Mouse (Mus musculus) gastrocnemius, postnatal 36 days (tissue): ENCODE measurements around the gene Hspb8. TPM values are rescaled to one million over a fixed set of nuclear protein-coding genes. Genes with fewer than 3 reads are reported as not detected.
"Not testable (repeated sequence)": the region's sequence is repeated elsewhere in the genome, so short reads cannot be mapped to it uniquely, and the experiment has no call there.

Experiments used
- DNase-seq, 2 experiments: peaks; one replicate each; pipeline ENCODE4 v3.0.0; 2022
- intact Hi-C: fragments of 180-260 bp; cut with DNase I; formaldehyde crosslinking; loops from one replicate; pipeline ENCODE4 v1.15.1; 2025
- total RNA-seq, 2 experiments: library from RNA; stranded (reverse); gene quantifications; 2 replicates each; pipeline ENCODE4 v1.2.3; 2021

Hspb8 gene
- total RNA-seq, 2 experiments from 2014 or later, result 212 to 260 TPM

- intact Hi-C loops, result no loop called here
- no peak for DNase-seq
These were observed 22.5 kb downstream of the Hspb8 start for GRCm38 (mm10) chr5:116400042-116400730.

DNA sequence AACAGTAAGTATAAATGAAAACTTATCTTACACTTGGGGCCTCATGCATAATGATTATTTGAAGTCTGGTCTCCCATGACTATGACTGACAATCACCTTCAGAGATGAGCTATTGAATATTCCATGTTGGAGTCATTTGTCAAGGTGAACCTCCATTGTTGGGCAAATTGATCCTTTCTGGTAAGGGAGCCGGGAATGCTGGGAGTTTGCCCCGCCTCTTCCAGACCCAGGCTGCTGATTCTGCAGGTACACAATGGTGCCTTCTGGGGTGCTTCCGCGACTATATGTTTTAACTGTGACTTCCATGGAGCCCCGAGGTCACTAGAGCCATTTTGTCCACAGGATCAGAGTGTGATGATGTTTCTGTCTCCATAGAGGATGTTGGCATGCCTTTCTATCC is 26.6 kb downstream of the Hspb8 start:
- intact Hi-C loops, result loop anchor here (5.0 kb wide), 1 partner anchor 51 kb away; no protein-coding TSS in a partner anchor
- DNase-seq, result no peak

- DNase-seq, result peak in 1 of 2 experiments; percentile 27
- intact Hi-C loops, result loop anchor here (5.0 kb wide), 1 partner anchor 150 kb away; no protein-coding TSS in a partner anchor
These were observed 30.1 kb downstream of the Hspb8 start for GRCm38 (mm10) chr5:116392603-116393002.

- intact Hi-C loops, result loop anchor here (5.0 kb wide), 2 partner anchors 82 to 148 kb away; no protein-coding TSS in a partner anchor
These were observed 32.7 kb downstream of the Hspb8 start for GRCm38 (mm10) chr5:116389856-116390542.

GRCm38 (mm10) chr5:116389321-116389720 is 33.3 kb downstream of the Hspb8 start:
- DNase-seq, result no peak
- intact Hi-C loops, result loop anchor here (5.0 kb wide), 1 partner anchor 83 kb away; no protein-coding TSS in a partner anchor

More at GRCm38 (mm10) chr5:116389856-116390542, 32.7 kb downstream of the Hspb8 start:
- peak in 1 of 2 experiments; percentile 26 for DNase-seq

GRCm38 (mm10) chr5:116387302-116387935 is 35.2 kb downstream of the Hspb8 start:
- intact Hi-C loops, result loop anchor here (5.0 kb wide), 1 partner anchor 85 kb away; no protein-coding TSS in a partner anchor
- DNase-seq, result no peak

DNA sequence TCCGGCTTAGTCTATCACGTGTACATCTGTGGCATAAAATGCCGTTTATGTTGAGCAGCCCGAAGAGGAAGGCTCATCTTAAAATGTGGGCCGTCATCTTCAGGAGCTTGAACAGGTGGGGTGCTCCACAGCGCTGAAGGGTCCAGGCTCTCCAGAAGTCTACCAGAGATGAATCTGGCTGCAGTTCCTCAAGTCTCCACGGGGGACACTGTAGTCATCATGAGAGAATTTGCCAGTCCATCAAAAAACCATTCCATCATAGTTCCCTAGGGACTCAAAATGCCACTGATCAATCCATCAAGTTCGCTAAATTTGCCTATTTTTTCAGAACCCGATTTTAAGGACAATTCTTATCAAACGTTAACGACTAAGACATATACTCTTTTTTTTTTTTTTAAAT is 36.6 kb downstream of the Hspb8 start:
- intact Hi-C loops, result loop anchor here (1.0 to 5.0 kb wide), 2 partner anchors 67 to 86 kb away; no protein-coding TSS in a partner anchor
- peak in 1 of 2 experiments; percentile 47 for DNase-seq

- DNase-seq, intact Hi-C loops: not testable (repeated sequence)
These were observed 40.0 kb downstream of the Hspb8 start for GRCm38 (mm10) chr5:116382646-116383045.

DNA sequence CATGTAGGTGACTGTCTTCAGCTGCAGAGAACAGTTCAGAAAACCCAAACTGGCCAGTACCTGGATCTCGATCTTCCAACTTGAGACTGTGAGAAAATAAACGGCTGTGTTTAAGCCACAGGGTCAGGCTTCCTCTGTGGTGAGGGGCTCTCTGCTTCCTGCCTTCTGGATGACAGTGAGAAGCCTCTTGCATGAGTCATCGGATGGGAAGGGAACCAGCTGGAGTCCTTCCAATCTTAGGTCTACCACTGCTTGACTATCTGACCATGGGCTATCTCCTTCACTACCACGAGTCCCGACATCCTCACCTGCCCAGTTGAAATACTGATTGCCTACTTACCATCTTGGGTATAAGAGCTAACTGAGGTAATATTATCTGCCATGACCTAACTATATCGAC is 40.9 kb downstream of the Hspb8 start:
- intact Hi-C loops, result no loop called here
- no peak for DNase-seq

DNA sequence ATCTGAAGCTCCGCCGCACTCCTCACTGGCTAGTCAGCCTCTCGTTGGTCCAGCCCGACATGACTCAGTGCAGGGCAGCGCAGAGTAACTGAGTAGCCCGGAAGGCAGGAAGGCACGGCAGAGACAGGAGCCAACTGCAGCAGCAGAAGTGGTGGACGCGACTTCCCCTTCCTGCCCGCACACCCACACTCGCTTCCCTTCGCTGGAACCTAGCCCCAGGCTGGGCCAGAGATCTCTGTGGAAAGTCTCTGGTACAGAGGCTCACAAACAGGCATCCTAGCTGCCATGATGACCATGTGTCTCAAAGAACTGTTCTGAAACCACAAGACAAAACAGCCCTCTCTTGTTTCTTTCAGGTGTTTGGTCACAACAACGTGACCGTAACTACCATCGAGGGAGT is 41.4 kb downstream of the Hspb8 start:
- no peak for DNase-seq
- intact Hi-C loops, result no loop called here

DNA sequence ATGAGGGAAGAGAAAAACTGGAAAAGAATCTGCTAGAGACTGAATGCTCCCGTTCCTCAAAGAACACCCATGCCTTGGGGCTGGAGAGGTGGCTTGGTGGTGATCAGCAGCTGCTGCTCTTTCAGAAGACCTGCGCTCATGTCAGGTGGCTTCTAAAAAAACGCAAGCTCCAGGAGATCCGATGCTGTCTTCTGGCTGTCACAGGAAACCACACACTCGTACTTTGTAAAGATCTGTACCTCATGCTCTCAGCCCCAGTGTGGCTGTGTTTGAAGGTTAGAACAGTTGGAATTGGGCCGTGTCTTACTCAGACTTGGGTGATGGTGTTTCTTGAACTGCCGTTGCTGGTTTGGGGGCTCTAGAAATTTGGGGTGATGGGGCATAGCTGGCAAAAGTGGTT is 42.3 kb downstream of the Hspb8 start:
- intact Hi-C loops, result no loop called here
- DNase-seq, result no peak

DNA sequence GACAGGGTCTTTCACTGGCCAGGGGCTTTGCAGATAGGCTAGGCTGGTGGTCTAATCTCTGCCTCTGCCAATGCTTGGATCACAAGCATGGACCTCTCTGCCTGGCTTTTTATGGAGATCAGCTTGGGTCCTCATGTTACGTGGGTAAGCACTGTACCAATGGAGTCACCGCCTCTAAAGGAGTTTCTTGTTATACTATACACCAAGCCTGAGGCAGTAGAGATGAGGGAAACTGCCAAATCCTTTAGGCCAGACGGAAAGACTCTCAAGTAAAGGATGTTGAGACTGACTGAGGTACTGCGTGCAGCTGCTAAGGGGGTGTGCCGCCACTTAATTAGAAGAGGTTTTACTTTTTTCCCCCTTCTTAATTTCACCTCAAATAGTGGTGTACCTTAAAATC is 43.8 kb downstream of the Hspb8 start:
- DNase-seq, result no peak
- intact Hi-C loops, result no loop called here

- intact Hi-C loops, result no loop called here
- DNase-seq, result no peak
These were observed 54.7 kb downstream of the Hspb8 start for GRCm38 (mm10) chr5:116367923-116368322.

GRCm38 (mm10) chr5:116366889-116367682 is 55.6 kb downstream of the Hspb8 start:
- DNase-seq, result no peak
- intact Hi-C loops, result no loop called here

- no peak for DNase-seq
- intact Hi-C loops, result no loop called here
These were observed 61.3 kb downstream of the Hspb8 start for GRCm38 (mm10) chr5:116361342-116361741.

- no peak for DNase-seq
- intact Hi-C loops, result no loop called here
These were observed 61.9 kb downstream of the Hspb8 start for GRCm38 (mm10) chr5:116360751-116361150.
